Mouse (Mus musculus) right cerebral cortex, postnatal 14 days (tissue): ENCODE measurements around the gene Tpm1.

ENCODE experiments used
- DNase-seq: peaks from one replicate; pipeline ENCODE4 v3.0.0; 2022

Tpm1 gene

GRCm38 (mm10) chr9:67045966-67046602 lies 3.1 kb downstream of the Tpm1 start:
- DNase-seq, result no peak

GRCm38 (mm10) chr9:67045306-67045675 lies 3.9 kb downstream of the Tpm1 start:
- DNase-seq, result no peak

GRCm38 (mm10) chr9:67044551-67045305 lies 4.5 kb downstream of the Tpm1 start:
- peak; percentile 63 for DNase-seq

- peak; percentile 100 for DNase-seq
These were observed 5.7 kb downstream of the Tpm1 start for GRCm38 (mm10) chr9:67043231-67044199.

GRCm38 (mm10) chr9:67042813-67043207 lies 6.4 kb downstream of the Tpm1 start:
- no peak for DNase-seq

- DNase-seq, result no peak
These were observed 7.1 kb downstream of the Tpm1 start for GRCm38 (mm10) chr9:67041840-67042812.

GRCm38 (mm10) chr9:67040963-67041839 lies 8.0 kb downstream of the Tpm1 start:
- no peak for DNase-seq

GRCm38 (mm10) chr9:67039867-67040266 lies 9.3 kb downstream of the Tpm1 start:
- DNase-seq, result no peak

- DNase-seq, result no peak
These were observed 10.5 kb downstream of the Tpm1 start for GRCm38 (mm10) chr9:67038686-67039085.

- DNase-seq, result no peak
These were observed 11.5 kb downstream of the Tpm1 start for GRCm38 (mm10) chr9:67037666-67038065.

GRCm38 (mm10) chr9:67036527-67037118 lies 12.6 kb downstream of the Tpm1 start:
- no peak for DNase-seq

- peak; percentile 47 for DNase-seq
These were observed 13.2 kb downstream of the Tpm1 start for GRCm38 (mm10) chr9:67035957-67036451.

- no peak for DNase-seq
These were observed 14.5 kb downstream of the Tpm1 start for GRCm38 (mm10) chr9:67034677-67035076.

- no peak for DNase-seq
These were observed 16.2 kb downstream of the Tpm1 start for GRCm38 (mm10) chr9:67033016-67033415.

GRCm38 (mm10) chr9:67032611-67033010 lies 16.6 kb downstream of the Tpm1 start:
- no peak for DNase-seq

- DNase-seq, result no peak
These were observed 19.7 kb downstream of the Tpm1 start for GRCm38 (mm10) chr9:67029518-67029917.

GRCm38 (mm10) chr9:67028929-67029328 lies 20.3 kb downstream of the Tpm1 start:
- no peak for DNase-seq

GRCm38 (mm10) chr9:67028133-67028724 lies 21.0 kb downstream of the Tpm1 start:
- no peak for DNase-seq

GRCm38 (mm10) chr9:67026890-67027289 lies 22.3 kb downstream of the Tpm1 start:
- no peak for DNase-seq

GRCm38 (mm10) chr9:67026061-67026460 lies 23.1 kb downstream of the Tpm1 start:
- DNase-seq, result no peak
